Mouse (Mus musculus) limb, embryonic 11.5 days (tissue): ENCODE results near the gene Trim43a. TPM values are rescaled to one million over a fixed set of nuclear protein-coding genes. Genes with fewer than 3 reads are reported as not detected.
A peak's percentile ranks its signal among the peaks of the same experiment; 100 is the strongest.
"Not testable (repeated sequence)": the region's sequence is repeated elsewhere in the genome, so short reads cannot be mapped to it uniquely, and the experiment has no call there.

Source experiments
- ATAC-seq: fragments of 200-750 bp; cut with Nextera tagmentation; 2 replicates; pipeline ENCODE4 v1.8.0; 2017; ENCODE audit warnings: low read depth; ENCODE audit not compliant: insufficient number of reproducible peaks, low FRiP score, low TSS enrichment
- DNase-seq: peaks from one replicate; pipeline ENCODE4 v3.0.0-alpha.2; 2015; ENCODE audit warnings: low spot score
- H3K27ac ChIP-seq: fragments of 300-500 bp; sonication (generic); replicated peaks from 2 replicates; pipeline ENCODE4 v1.5.1; 2014; ENCODE audit warnings: low read depth, mild to moderate bottlenecking, low read length
- H3K27me3 ChIP-seq: fragments of 300-500 bp; sonication (generic); 2 replicates; pipeline ENCODE4 v1.6.1; 2014; ENCODE audit warnings: mild to moderate bottlenecking, low read length, mixed read lengths; ENCODE audit not compliant: control insufficient read depth, insufficient read depth
- H3K36me3 ChIP-seq: fragments of 300-500 bp; sonication (generic); 2 replicates; pipeline ENCODE4 v1.6.1; 2014; ENCODE audit warnings: mild to moderate bottlenecking, low read length, moderate library complexity, mixed read lengths; ENCODE audit not compliant: control insufficient read depth, insufficient read depth
- H3K4me1 ChIP-seq: fragments of 300-500 bp; sonication (generic); 2 replicates; pipeline ENCODE4 v1.6.1; 2014; ENCODE audit warnings: low read length, mixed read lengths; ENCODE audit not compliant: control insufficient read depth, insufficient read depth
- H3K4me2 ChIP-seq: fragments of 300-500 bp; sonication (generic); 2 replicates; pipeline ENCODE4 v1.6.1; 2014; ENCODE audit warnings: low read depth, mild to moderate bottlenecking, moderate library complexity; ENCODE audit not compliant: severe bottlenecking
- H3K4me3 ChIP-seq: fragments of 300-500 bp; sonication (generic); 2 replicates; pipeline ENCODE4 v1.5.1; 2014; ENCODE audit warnings: low read depth, low read length
- H3K9ac ChIP-seq: fragments of 300-500 bp; sonication (generic); 2 replicates; pipeline ENCODE4 v1.6.1; 2014; ENCODE audit warnings: mild to moderate bottlenecking, low read length
- H3K9me3 ChIP-seq: fragments of 300-500 bp; sonication (generic); 2 replicates; pipeline ENCODE4 v1.6.1; 2016; ENCODE audit warnings: low read length; ENCODE audit not compliant: control insufficient read depth
- WGBS: fragments of 180-500 bp; shearing (Covaris S2); extraction: QIAGEN DNeasy Blood & Tissue Kit; methylation state at CpG from one replicate; pipeline ENCODE4 v1.1.7; 2014; 5-methylcytosine and 5-hydroxymethylcytosine counted together
- polyA plus RNA-seq: library from polyadenylated mRNA; unstranded; fragments of >200 nt; fragmentation: Nextera tagmentation; extraction: Ambion mirVana; gene quantifications from 2 replicates; pipeline ENCODE4 v1.2.1, GENCODE M21; 2014

Gene Trim43a
- polyA plus RNA-seq, 1 experiment from 2014 or later: not detected

DNA sequence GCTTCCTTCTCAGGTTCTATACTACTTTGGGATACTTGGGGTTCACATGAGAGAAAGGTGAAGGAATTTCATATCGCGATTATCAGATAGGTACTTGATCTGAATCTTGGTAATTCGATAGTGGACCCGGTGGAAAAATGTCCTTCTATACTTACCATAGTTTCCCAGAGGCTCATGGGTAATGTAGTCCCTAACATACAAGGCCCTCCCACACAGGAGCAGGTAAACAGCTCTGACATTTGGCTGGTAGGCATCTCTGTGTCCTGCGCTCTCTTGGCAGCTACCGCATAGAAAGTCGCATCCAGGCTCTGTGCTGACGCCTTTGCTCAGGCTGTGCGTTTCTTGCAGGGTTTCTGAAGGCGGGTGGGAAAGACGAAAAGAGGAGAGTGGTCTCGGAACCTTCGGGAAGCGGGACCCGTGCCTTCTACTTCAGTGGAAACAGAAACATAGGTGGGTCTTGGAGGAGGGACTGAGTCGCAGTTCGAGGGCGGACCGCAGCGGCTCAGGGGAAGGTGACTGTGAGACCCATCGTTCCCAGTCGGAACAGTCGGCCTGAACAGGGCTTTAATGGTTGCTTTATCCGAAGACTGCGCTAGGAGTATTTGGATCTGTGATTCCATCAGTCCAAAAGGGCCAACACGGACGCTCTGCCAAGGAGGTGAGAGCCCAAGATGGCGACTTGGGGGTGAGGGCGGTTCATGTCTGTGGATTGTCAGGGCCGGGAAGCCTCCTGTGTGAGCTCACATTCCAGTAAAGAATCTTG lies 32.7 kb upstream of the Trim43a start, which contains the start of gene Zfp949:
Gene Zfp949, plus strand, starts transcription at position 170 of the 763 bp plus-strand sequence.
- DNase-seq (peak; percentile 76), ATAC-seq (peak; percentile 90)
- H3K27ac ChIP-seq: peak within 1 kb of the TSS; percentile 36; the same call in 1 of the 2 replicates
- no peaks in the 10 kb centered on the region for H3K36me3 ChIP-seq
- H3K27me3 ChIP-seq: no peaks in the 10 kb centered on the region
- under 1% methylated on average over 30 of the region's 30 CpGs for WGBS
- H3K4me2 ChIP-seq: peak within 1 kb of the TSS; percentile 54
- H3K4me3 ChIP-seq: peak within 1 kb of the TSS; percentile 77
- no peaks in the 10 kb centered on the region for H3K9me3 ChIP-seq
- H3K9ac ChIP-seq: peak within 1 kb of the TSS; percentile 66
- H3K4me1 ChIP-seq: 0 out of 2 replicates have a peak, but pooled peaks cover 6% of the 10 kb centered on the region

DNA sequence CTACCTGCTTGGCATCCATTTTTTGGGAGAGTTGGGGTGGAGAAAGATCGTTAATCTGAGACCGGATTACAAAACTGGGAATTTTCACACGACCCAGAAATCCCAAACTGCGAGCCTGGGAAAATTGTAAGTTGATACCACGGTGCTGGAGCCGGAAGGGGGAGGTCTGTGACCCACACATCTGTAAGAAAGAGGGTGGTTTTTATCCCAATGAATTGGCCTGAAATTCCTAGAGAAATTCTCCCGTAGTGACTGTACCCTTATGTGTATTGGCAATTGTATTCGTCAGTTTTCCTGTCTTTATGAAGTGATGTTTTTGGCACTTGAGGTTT lies 32.1 kb upstream of the Trim43a start:
- peak overlapping the region; percentile 77 for H3K4me3 ChIP-seq
- H3K27ac ChIP-seq: no peak overlapping the region; the same call in 1 of the 2 replicates
- WGBS: 6% methylated on average over 8 of the region's 8 CpGs
- H3K9ac ChIP-seq: peak overlapping the region; percentile 66
- H3K27me3 ChIP-seq: no peaks in the 10 kb centered on the region
- no peaks in the 10 kb centered on the region for H3K36me3 ChIP-seq
- H3K4me2 ChIP-seq: peak overlapping the region; percentile 54
- ATAC-seq (0 out of 2 replicates have a peak, but pooled peaks have one; percentile 14), DNase-seq (no peak)
- H3K9me3 ChIP-seq: no peaks in the 10 kb centered on the region
- 0 out of 2 replicates have a peak, but pooled peaks cover 6% of the 10 kb centered on the region for H3K4me1 ChIP-seq

DNA sequence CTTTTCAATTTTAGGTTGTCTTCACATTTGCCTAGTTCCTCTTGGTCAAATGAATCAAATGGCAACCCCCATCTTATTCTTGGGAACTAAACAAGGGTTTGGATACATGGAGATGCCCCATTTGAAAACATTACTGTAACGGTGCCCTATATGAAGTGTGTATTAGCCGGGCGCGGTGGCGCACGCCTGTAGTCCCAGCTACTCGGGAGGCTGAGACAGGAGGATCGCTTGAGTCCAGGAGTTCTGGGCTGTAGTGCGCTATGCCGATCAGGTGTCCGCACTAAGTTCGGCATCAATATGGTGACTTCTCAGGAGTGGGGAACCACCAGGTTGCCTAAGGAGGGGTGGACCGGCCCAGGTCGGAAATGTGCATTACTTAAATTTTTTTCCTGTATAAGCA lies 27.6 kb upstream of the Trim43a start:
- Histone ChIP-seq H3K27me3 (no peaks in the 10 kb centered on the region), H3K27ac (no peak overlapping the region)

DNA sequence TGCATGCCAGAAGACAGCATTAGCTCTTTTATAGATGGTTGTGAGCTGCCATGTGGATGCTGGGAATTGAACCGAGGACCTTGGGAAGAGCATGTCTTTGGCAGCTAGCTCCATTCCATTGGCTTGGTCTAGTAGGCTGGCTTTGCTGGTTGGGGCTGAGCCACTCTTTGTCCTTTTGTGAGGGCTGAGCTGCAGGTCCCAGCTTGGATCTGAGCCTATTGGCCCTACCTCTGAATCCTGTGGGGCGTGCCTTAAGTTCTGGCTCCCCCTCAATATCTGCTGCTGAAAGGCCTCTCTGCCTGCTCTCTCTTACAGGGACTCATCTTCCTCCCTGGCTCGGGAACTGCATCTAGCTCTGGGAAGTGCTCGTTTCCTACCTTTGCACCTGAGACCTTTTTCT lies 22.5 kb upstream of the Trim43a start:
- Histone ChIP-seq H3K4me2 (no peak overlapping the region), H3K27me3 (no peaks in the 10 kb centered on the region), H3K9ac (no peak overlapping the region), H3K4me3 (no peak overlapping the region), H3K36me3 (no peaks in the 10 kb centered on the region; the same call in 1 of the 2 replicates), H3K4me1 (no peaks in the 10 kb centered on the region), H3K27ac (no peak overlapping the region), H3K9me3 (no peaks in the 10 kb centered on the region)
- WGBS: 91% methylated on average over 4 of the region's 4 CpGs
- ATAC-seq (no peak), DNase-seq (no peak)

More for the DNA sequence above, 27.6 kb upstream of the Trim43a start:
- 95% methylated on average over 14 of the region's 14 CpGs for WGBS
- Histone ChIP-seq H3K36me3 (no peaks in the 10 kb centered on the region), H3K4me2 (no peak overlapping the region), H3K4me1 (0 out of 2 replicates have a peak, but pooled peaks cover 6% of the 10 kb centered on the region), H3K4me3 (no peak overlapping the region), H3K9me3 (no peaks in the 10 kb centered on the region), H3K9ac (no peak overlapping the region)
- DNase-seq: no peak
- no peak for ATAC-seq

DNA sequence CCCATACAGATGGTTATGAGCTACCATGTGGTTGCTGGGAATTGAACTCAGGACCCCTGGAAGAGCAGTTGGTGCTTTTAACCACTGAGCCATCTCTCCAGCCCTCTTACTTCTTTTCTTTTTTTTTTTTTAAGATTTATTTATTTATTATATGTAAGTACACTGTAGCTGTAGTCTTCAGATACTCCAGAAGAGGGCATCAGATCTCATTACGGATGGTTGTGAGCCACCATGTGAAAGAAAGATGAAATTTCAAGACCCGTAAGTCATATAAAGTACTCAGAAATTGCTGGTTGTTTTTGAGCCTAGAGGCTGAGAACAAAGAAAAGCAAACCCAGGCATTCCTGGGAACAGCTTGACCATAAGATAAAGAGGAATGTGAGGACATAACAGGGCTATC lies 19.2 kb upstream of the Trim43a start:
- not testable (repeated sequence) for H3K4me1 ChIP-seq, H3K4me2 ChIP-seq
- 96% methylated on average over 2 of the region's 2 CpGs for WGBS

DNA sequence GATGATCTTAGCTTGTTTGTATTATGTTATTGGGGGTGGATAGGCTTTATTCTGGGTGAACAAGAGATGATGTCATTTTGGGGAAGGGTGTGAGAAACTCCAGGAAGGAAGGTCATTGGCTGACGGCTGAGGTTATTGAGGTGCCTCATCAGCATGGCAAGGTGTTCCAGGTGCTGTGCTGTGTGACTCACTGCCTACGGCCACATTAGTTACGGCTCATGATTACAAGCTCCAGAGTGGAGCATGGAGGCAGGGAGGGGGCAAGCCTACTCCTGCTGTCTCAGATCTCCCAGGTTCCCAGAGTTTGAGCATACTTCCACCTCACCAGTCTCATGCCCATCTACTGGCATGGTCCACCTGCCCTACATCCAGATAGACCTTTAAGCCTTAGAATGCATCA lies 10.2 kb upstream of the Trim43a start:
- not testable (repeated sequence) for H3K9me3 ChIP-seq, ATAC-seq, H3K4me3 ChIP-seq, H3K4me2 ChIP-seq, H3K4me1 ChIP-seq, H3K27ac ChIP-seq, H3K9ac ChIP-seq, DNase-seq, H3K27me3 ChIP-seq
- 98% methylated on average over 3 of the region's 3 CpGs for WGBS
- H3K36me3 ChIP-seq: peaks cover 15% of the 10 kb centered on the region; the same call in 1 of the 2 replicates

More for the DNA sequence above, 19.2 kb upstream of the Trim43a start:
- not testable (repeated sequence) for ATAC-seq, H3K4me3 ChIP-seq, H3K9ac ChIP-seq, H3K36me3 ChIP-seq, H3K27me3 ChIP-seq, H3K27ac ChIP-seq, DNase-seq, H3K9me3 ChIP-seq

DNA sequence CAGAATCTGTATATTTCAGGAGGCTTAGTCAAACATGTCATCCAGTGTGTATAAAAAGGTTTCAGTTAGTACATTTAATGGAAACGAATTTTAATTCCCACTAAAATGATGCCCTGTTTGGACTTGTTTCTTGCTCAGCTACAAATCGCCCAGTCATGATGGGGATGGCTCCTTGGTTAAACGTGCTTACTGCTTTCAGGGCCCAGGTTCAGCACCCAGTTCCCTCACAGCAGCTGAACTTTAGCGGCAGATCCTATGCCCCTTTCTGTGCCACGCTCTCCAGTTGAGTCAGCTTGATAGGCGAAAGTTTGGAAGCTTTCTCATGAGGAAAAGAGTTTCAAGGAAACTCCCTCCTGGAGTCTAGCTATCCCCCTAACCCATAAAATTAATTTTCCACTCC lies 13.0 kb downstream of the Trim43a start:
- not testable (repeated sequence) for H3K4me3 ChIP-seq, H3K4me2 ChIP-seq, DNase-seq, H3K27ac ChIP-seq, H3K9me3 ChIP-seq, H3K4me1 ChIP-seq, H3K9ac ChIP-seq, ATAC-seq, H3K36me3 ChIP-seq, H3K27me3 ChIP-seq
- 71% methylated on average over 6 of the region's 6 CpGs for WGBS

DNA sequence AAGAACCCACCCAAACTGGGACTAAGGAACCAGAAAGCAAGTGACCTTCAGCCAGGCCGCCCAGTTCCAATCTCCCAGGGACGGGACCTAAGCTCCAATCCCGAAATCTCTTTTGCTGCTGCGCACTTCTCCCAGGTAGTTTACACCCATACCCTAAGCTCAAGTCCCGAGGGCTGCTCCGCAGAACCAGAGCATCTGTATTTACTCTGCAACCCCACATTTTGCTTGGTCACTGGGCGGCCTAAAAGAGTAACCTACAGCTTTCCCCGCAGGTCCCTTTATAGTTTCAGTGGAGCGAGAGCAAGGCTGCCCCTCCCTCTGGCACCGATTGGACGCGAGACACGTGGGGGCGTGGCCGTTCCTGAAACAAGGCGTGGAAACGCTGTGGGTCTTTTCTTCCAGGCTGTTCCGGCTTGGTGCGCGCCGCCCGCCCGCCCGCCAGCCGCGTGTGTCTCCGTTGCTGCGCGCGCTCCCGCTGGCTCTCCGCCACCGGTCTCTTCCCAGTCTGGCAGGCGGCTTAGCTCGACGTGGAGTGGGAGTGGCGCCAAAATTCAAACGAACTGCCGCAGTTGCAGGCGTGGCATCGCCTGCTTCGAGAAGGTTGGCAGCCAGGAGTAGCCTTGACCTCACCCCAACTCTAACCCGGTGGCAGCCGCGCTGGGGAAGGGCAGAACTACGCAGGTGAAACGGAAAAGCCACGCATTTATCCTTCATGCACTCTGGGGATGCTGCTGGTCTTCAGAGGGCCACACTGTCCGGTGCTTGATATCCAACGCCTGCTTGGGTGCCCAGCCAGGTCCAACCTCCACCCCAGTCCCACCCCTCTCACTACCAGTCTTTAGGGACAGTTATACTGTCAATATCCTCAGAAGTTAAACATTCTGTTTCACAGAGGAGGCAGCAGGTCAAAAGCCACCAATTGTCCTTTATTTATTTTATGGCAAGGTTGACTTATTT lies 18.8 kb downstream of the Trim43a start:
- not testable (repeated sequence) for H3K9ac ChIP-seq, H3K27ac ChIP-seq, H3K4me1 ChIP-seq, H3K9me3 ChIP-seq, H3K27me3 ChIP-seq, H3K36me3 ChIP-seq
- Histone ChIP-seq H3K4me2 (peak overlapping the region; percentile 43), H3K4me3 (peak overlapping the region; percentile 30)
- ATAC-seq (peak; percentile 98), DNase-seq (peak; percentile 93)
- WGBS: under 1% methylated on average over 45 of the region's 50 CpGs
